Mouse (Mus musculus) CH12.LX (cell line): ENCODE data around the gene Rhobtb1.

Experiments used
- CTCF ChIP-seq, 2 experiments: IDR thresholded peaks in 1 of 2; conservative IDR thresholded peaks in 1 of 2; 2 replicates each; pipeline ENCODE4 v1.5.1; 2011 to 2012; ENCODE audit warnings: low read depth in 2 of 2, low read length in 2 of 2, improper control_type of control experiment in 1 of 2, inconsistent platforms in 1 of 2, mild to moderate bottlenecking in 1 of 2, moderate library complexity in 1 of 2
- POLR2A ChIP-seq: IDR thresholded peaks from 2 replicates; pipeline ENCODE4 v1.6.1; 2011; ENCODE audit warnings: low read depth, mild to moderate bottlenecking, improper control_type of control experiment, low read length

- TF ChIP-seq POLR2A (no peak), CTCF (conservative IDR thresholded peaks at IDR 0.05 in 1 of 2, IDR thresholded peaks at IDR 0.05 in 1 of 2; ENCODE audit: low read depth in 2 of 2, low read length in 2 of 2) (peak; percentile 85 to 96)
These were observed 155.0 kb downstream of the Rhobtb1 start for GRCm38 (mm10) chr10:69306205-69306604.
